Mouse (Mus musculus) hindbrain, embryonic 15.5 days (tissue): Measurements from ENCODE around the gene Slc25a39. TPM values are rescaled to one million over a fixed set of nuclear protein-coding genes. Genes with fewer than 3 reads are reported as not detected.

Source experiments
- ATAC-seq: fragments of 200-750 bp; cut with Nextera tagmentation; 2 replicates; pipeline ENCODE4 v1.8.0; 2017; ENCODE audit warnings: low read depth, moderate number of reproducible peaks, moderate TSS enrichment; ENCODE audit not compliant: low FRiP score
- H3K27ac ChIP-seq: fragments of 300-500 bp; sonication (generic); replicated peaks from 2 replicates; pipeline ENCODE4 v1.5.1; 2015; ENCODE audit warnings: mild to moderate bottlenecking, inconsistent platforms
- H3K27me3 ChIP-seq: fragments of 300-500 bp; sonication (generic); 2 replicates; pipeline ENCODE4 v1.6.1; 2015; ENCODE audit warnings: control low read depth, inconsistent platforms
- H3K36me3 ChIP-seq: fragments of 300-500 bp; sonication (generic); 2 replicates; pipeline ENCODE4 v1.6.1; 2015; ENCODE audit warnings: control low read depth, inconsistent platforms
- H3K4me1 ChIP-seq: fragments of 300-500 bp; sonication (generic); replicated peaks from 2 replicates; pipeline ENCODE4 v1.6.1; 2015; ENCODE audit warnings: control low read depth, inconsistent platforms
- H3K4me2 ChIP-seq: fragments of 300-500 bp; sonication (generic); 2 replicates; pipeline ENCODE4 v1.6.1; 2015; ENCODE audit warnings: moderate library complexity, mild to moderate bottlenecking, inconsistent platforms
- H3K4me3 ChIP-seq: fragments of 300-500 bp; sonication (generic); 2 replicates; pipeline ENCODE4 v1.5.1; 2015; ENCODE audit warnings: mild to moderate bottlenecking, inconsistent platforms
- H3K9ac ChIP-seq: fragments of 300-500 bp; sonication (generic); 2 replicates; pipeline ENCODE4 v1.6.1; 2015; ENCODE audit warnings: inconsistent platforms
- H3K9me3 ChIP-seq: fragments of 300-500 bp; sonication (generic); 2 replicates; pipeline ENCODE4 v1.6.1; 2016; ENCODE audit warnings: control low read depth, inconsistent platforms
- WGBS: fragments of 180-500 bp; shearing (Covaris S2); methylation state at CpG from one replicate; pipeline ENCODE4 v1.1.7; 2015; 5-methylcytosine and 5-hydroxymethylcytosine counted together
- polyA plus RNA-seq: library from polyadenylated mRNA; unstranded; fragments of >200 nt; fragmentation: Nextera tagmentation; extraction: Ambion mirVana; gene quantifications from 2 replicates; pipeline ENCODE4 v1.2.1, GENCODE M21; 2015

Slc25a39 gene
- polyA plus RNA-seq, 1 experiment from 2014 or later, result 168 TPM

GRCm38 (mm10) chr11:102384418-102384817 is 23.3 kb downstream of the Slc25a39 start:
- H3K4me1 ChIP-seq, result no peaks in the 10 kb centered on the region
- no peak overlapping the region for H3K27ac ChIP-seq
- H3K27me3 ChIP-seq, result no peaks in the 10 kb centered on the region
- H3K36me3 ChIP-seq, result no peaks in the 10 kb centered on the region
- no peak for ATAC-seq
- H3K9ac ChIP-seq, result no peak overlapping the region
- no peak overlapping the region for H3K4me3 ChIP-seq
- 74% methylated on average over 2 of the region's 2 CpGs for WGBS
- H3K4me2 ChIP-seq, result no peak overlapping the region
- H3K9me3 ChIP-seq, result no peaks in the 10 kb centered on the region

GRCm38 (mm10) chr11:102383365-102384136 is 24.2 kb downstream of the Slc25a39 start:
- Histone ChIP-seq H3K9ac (no peak overlapping the region), H3K27me3 (no peaks in the 10 kb centered on the region), H3K27ac (no peak overlapping the region), H3K4me1 (no peaks in the 10 kb centered on the region), H3K36me3 (no peaks in the 10 kb centered on the region), H3K4me3 (no peak overlapping the region), H3K4me2 (no peak overlapping the region), H3K9me3 (no peaks in the 10 kb centered on the region; the same call in 1 of the 2 replicates)
- no peak for ATAC-seq
- 94% methylated on average over 1 of the region's 1 CpGs for WGBS

GRCm38 (mm10) chr11:102382794-102383193 is 25.0 kb downstream of the Slc25a39 start:
- no peaks in the 10 kb centered on the region for H3K4me1 ChIP-seq
- no peak overlapping the region for H3K4me2 ChIP-seq
- no peaks in the 10 kb centered on the region for H3K36me3 ChIP-seq
- ATAC-seq, result no peak
- no peaks in the 10 kb centered on the region; the same call in 1 of the 2 replicates for H3K9me3 ChIP-seq
- WGBS, result 96% methylated on average over 3 of the region's 3 CpGs
- no peak overlapping the region for H3K27ac ChIP-seq
- no peak overlapping the region for H3K4me3 ChIP-seq
- H3K9ac ChIP-seq, result no peak overlapping the region
- H3K27me3 ChIP-seq, result no peaks in the 10 kb centered on the region

- H3K9ac ChIP-seq, result no peak overlapping the region
- H3K36me3 ChIP-seq, result no peaks in the 10 kb centered on the region
- no peaks in the 10 kb centered on the region; the same call in 1 of the 2 replicates for H3K9me3 ChIP-seq
- no peak overlapping the region for H3K4me2 ChIP-seq
- no peak overlapping the region for H3K4me3 ChIP-seq
- no peak overlapping the region for H3K27ac ChIP-seq
- no peaks in the 10 kb centered on the region for H3K27me3 ChIP-seq
- no peak for ATAC-seq
- peaks cover 2% of the 10 kb centered on the region for H3K4me1 ChIP-seq
- WGBS, result 20% methylated on average over 4 of the region's 4 CpGs
These were observed 26.2 kb downstream of the Slc25a39 start for GRCm38 (mm10) chr11:102381341-102382100.

GRCm38 (mm10) chr11:102380091-102380490 is 27.7 kb downstream of the Slc25a39 start:
- no peak overlapping the region for H3K27ac ChIP-seq
- 80% methylated on average over 5 of the region's 5 CpGs for WGBS

GRCm38 (mm10) chr11:102377186-102377585 is 30.6 kb downstream of the Slc25a39 start:
- Histone ChIP-seq H3K9ac (no peak overlapping the region), H3K4me2 (no peak overlapping the region), H3K27ac (no peak overlapping the region), H3K27me3 (no peaks in the 10 kb centered on the region), H3K36me3 (no peaks in the 10 kb centered on the region), H3K4me1 (peaks cover 16% of the 10 kb centered on the region), H3K4me3 (no peak overlapping the region), H3K9me3 (no peaks in the 10 kb centered on the region; the same call in 1 of the 2 replicates)
- no peak for ATAC-seq
- WGBS, result 65% methylated on average over 12 of the region's 12 CpGs

More at GRCm38 (mm10) chr11:102380091-102380490, 27.7 kb downstream of the Slc25a39 start:
- Histone ChIP-seq H3K4me2 (no peak overlapping the region), H3K9me3 (no peaks in the 10 kb centered on the region; the same call in 1 of the 2 replicates), H3K4me3 (no peak overlapping the region), H3K9ac (no peak overlapping the region), H3K27me3 (no peaks in the 10 kb centered on the region), H3K4me1 (peaks cover 16% of the 10 kb centered on the region), H3K36me3 (no peaks in the 10 kb centered on the region)
- no peak for ATAC-seq

- Histone ChIP-seq H3K4me1 (peaks cover 16% of the 10 kb centered on the region), H3K4me3 (no peak overlapping the region), H3K9me3 (no peaks in the 10 kb centered on the region; the same call in 1 of the 2 replicates), H3K36me3 (no peaks in the 10 kb centered on the region), H3K27me3 (no peaks in the 10 kb centered on the region), H3K27ac (no peak overlapping the region), H3K9ac (no peak overlapping the region), H3K4me2 (peak overlapping the region; percentile 37)
- ATAC-seq, result no peak
- WGBS, result 7% methylated on average over 8 of the region's 8 CpGs
These were observed 31.4 kb downstream of the Slc25a39 start for GRCm38 (mm10) chr11:102376196-102376835.

GRCm38 (mm10) chr11:102375196-102376173 is 32.3 kb downstream of the Slc25a39 start:
- no peak overlapping the region for H3K27ac ChIP-seq
- H3K4me2 ChIP-seq, result peak overlapping the region; percentile 37
- H3K36me3 ChIP-seq, result no peaks in the 10 kb centered on the region
- WGBS, result 7% methylated on average over 23 of the region's 23 CpGs
- ATAC-seq, result no peak
- H3K4me1 ChIP-seq, result peaks cover 16% of the 10 kb centered on the region
- no peak overlapping the region for H3K4me3 ChIP-seq
- no peaks in the 10 kb centered on the region for H3K27me3 ChIP-seq
- no peak overlapping the region for H3K9ac ChIP-seq
- no peaks in the 10 kb centered on the region; the same call in 1 of the 2 replicates for H3K9me3 ChIP-seq

GRCm38 (mm10) chr11:102374108-102374725 is 33.5 kb downstream of the Slc25a39 start:
- Histone ChIP-seq H3K9me3 (no peaks in the 10 kb centered on the region; the same call in 1 of the 2 replicates), H3K4me2 (no peak overlapping the region), H3K36me3 (no peaks in the 10 kb centered on the region), H3K4me1 (peaks cover 16% of the 10 kb centered on the region), H3K9ac (no peak overlapping the region), H3K27me3 (no peaks in the 10 kb centered on the region), H3K4me3 (no peak overlapping the region), H3K27ac (no peak overlapping the region)
- ATAC-seq, result no peak
- WGBS, result 76% methylated on average over 7 of the region's 7 CpGs

- Histone ChIP-seq H3K36me3 (no peaks in the 10 kb centered on the region), H3K27ac (no peak overlapping the region), H3K4me3 (no peak overlapping the region), H3K4me1 (peaks cover 16% of the 10 kb centered on the region), H3K27me3 (no peaks in the 10 kb centered on the region), H3K9me3 (no peaks in the 10 kb centered on the region), H3K4me2 (no peak overlapping the region), H3K9ac (no peak overlapping the region)
- 37% methylated on average over 2 of the region's 2 CpGs for WGBS
- no peak for ATAC-seq
These were observed 34.1 kb downstream of the Slc25a39 start for GRCm38 (mm10) chr11:102373646-102374045.

GRCm38 (mm10) chr11:102372936-102373335 is 34.8 kb downstream of the Slc25a39 start:
- no peak overlapping the region for H3K27ac ChIP-seq
- peaks cover 16% of the 10 kb centered on the region for H3K4me1 ChIP-seq
- WGBS, result 43% methylated on average over 14 of the region's 14 CpGs
- no peak overlapping the region for H3K4me2 ChIP-seq
- no peaks in the 10 kb centered on the region for H3K9me3 ChIP-seq
- H3K4me3 ChIP-seq, result no peak overlapping the region
- no peaks in the 10 kb centered on the region for H3K36me3 ChIP-seq
- no peak overlapping the region for H3K9ac ChIP-seq
- no peak for ATAC-seq
- no peaks in the 10 kb centered on the region for H3K27me3 ChIP-seq
